Mouse (Mus musculus): ENCODE results near the gene Ino80e. TPM values are rescaled to one million over a fixed set of nuclear protein-coding genes. Genes with fewer than 3 reads are reported as not detected.
A peak's percentile ranks its signal among the peaks of the same experiment; 100 is the strongest.
"Not testable (repeated sequence)": the region's sequence is repeated elsewhere in the genome, so short reads cannot be mapped to it uniquely, and the experiment has no call there.

Gene Ino80e
- 10 to 100 TPM in 1 of 2 experiments, 1 to 10 TPM in 1; 8.7 to 12.9 TPM for total RNA-seq (2021)
- long read RNA-seq, experiment 1, transcript Ino80e-203 (7 exons, 1,973 nt) = major isoform, 11 of 16 reads
- long read RNA-seq, experiment 1, partial matches to known transcripts = 0 of 16 reads
- long read RNA-seq, experiment 1, other reads (novel, unspliced or antisense) = 4 of 16 reads
- long read RNA-seq, experiment 2, transcript Ino80e-203 (7 exons, 1,973 nt) = major isoform, 6 of 11 reads
- long read RNA-seq, experiment 2, partial matches to known transcripts = 1 of 11 reads
- long read RNA-seq, experiment 2, other reads (novel, unspliced or antisense) = 2 of 11 reads

DNA sequence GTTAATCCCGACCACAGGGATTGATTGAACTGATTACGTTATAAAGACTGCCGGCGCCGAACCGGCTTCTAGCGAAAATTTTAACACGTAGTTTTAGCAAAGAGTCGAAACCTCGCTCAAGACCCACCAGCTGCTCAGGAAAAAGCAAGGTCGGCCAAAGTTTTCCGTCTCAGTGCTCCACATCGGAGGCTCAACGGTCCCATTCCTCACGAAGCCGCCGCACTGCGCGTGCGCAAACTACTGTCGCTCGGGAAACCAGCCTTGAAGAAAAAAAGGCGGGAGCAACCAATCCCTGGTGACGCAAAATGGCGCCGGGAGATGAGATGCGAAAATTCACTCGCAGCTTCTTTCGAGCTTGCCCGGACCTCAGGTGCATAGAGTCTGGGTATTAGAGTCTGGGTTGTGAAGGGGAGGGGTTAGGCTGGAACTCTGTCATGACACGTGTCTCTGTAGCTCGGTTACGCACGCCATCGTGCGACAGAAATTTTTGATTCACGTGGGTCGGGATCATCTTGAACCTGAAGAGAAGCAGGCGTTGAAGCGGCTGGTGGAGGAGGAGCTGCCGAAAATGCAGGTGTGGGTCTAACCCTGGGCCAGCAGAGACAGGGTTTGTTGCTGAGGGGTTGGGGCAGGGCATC lies at the start of gene Ino80e:
Gene Ino80e (minus strand): TSS at position 231 of the 638 bp plus-strand sequence.
- 0 out of 2 replicates have a peak, but pooled peaks have one; percentile 3 for TF ChIP-seq CTCF (IDR thresholded peaks at IDR 0.05)
- intact Hi-C loops (cut with DNase I) = loop anchor here (2.0 to 5.0 kb wide), 2 partner anchors 21 to 40 kb away; no protein-coding TSS in a partner anchor

DNA sequence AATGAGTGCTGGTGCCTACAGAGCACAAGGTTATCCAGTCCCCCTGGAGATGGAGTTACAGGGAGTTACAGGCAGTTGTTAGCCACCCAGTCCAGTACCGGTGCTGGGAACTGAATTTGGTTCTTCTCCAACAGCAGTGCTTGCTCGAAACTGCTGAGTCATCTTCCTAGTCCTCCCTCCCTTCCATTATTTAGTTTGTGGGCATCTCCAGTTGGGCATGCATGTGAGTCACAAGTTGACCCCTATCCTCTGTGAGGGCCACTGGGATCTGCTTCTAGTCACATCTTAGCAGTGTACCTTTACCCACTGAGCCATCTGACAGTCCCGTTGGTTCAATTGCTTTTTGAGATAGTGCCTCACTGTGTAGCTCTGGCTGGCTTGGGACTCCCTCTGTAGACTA lies 43.4 kb upstream of the Ino80e start:
- no peak for DNase-seq
- intact Hi-C loops (cut with DNase I) = no loop called here
- Histone ChIP-seq H3K27ac (no peak overlapping the region), H3K4me3 (no peak overlapping the region)
- no peak for TF ChIP-seq CTCF (IDR thresholded peaks at IDR 0.05)

More for the DNA sequence above, at the start of gene Ino80e:
- peak within 1 kb of the TSS; percentile 87 for H3K4me3 ChIP-seq
- H3K27ac ChIP-seq = peak within 1 kb of the TSS; percentile 95
- peak; percentile 95 for DNase-seq

DNA sequence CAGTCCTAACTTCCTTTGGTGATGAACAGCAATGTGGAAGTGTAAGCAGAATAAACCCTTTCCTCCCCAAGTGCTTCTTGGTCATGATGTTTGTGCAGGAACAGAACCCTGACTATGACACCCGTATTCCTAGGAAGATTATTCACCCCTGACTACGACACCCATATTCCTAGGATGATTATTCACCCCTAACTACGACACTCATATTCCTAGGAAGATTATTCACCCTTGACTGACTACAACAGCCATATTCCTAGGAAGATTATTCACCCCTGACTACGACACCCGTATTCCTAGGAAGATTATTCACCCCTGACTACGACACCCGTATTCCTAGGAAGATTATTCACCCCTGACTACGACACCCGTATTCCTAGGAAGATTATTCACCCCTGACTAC lies 37.6 kb upstream of the Ino80e start:
- H3K27ac ChIP-seq, H3K4me3 ChIP-seq, DNase-seq: not testable (repeated sequence)
- intact Hi-C loops (cut with DNase I) = loop anchor here (2.0 to 5.0 kb wide), 4 partner anchors 15 to 142 kb away; partner anchors contain the start of genes Kctd13, Mapk3, Maz and Taok2

DNA sequence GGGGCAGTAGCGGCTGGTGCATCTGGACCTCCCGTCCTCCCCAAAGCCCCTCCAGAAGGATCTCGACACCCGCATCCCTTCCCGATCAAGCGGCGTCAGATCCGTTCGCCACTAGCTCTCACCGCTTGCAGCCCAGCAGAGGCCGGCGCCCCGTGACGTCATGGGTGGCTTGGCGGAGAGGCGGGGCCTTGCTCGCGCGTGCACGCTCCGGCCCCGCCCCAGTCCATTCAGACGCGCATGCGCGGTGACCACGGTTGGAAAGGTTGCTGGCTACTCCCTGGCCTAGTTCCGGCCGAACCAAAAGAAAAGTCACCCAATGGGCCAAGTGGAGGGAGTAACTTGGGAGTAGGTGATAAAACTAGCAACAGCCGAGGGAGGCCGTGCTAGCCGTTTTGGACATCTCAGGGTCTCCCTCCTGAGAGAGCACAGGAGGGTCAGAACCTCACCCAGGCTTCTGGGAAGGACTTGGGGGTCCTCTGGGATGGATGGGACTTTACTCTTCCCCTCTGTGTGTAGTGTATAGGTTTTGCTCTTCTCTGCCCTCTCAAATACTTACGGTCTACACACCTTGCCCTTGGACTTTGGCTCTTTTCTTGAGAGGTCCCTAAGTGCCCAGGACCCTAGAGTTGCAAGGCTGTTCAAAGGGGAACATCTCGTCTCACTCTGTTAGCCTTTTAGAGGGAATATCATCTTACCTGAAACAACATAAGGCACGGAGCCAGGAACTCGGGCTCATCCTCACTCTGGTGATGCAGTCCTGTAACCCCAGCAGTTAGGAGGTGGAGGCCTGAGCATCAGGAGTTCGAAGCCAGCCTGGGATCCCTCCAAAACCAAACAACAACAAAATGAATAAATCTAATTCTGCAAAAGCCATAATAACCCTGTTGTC lies 36.2 kb upstream of the Ino80e start:
- Histone ChIP-seq H3K4me3 (peak overlapping the region; percentile 79), H3K27ac (peak overlapping the region; percentile 96)
- TF ChIP-seq CTCF (IDR thresholded peaks at IDR 0.05) = no peak
- peak; percentile 99 for DNase-seq
- intact Hi-C loops (cut with DNase I) = loop anchor here (2.0 to 5.0 kb wide), 4 partner anchors 14 to 141 kb away; partner anchors contain the start of genes Kctd13, Mapk3, Maz and Taok2

DNA sequence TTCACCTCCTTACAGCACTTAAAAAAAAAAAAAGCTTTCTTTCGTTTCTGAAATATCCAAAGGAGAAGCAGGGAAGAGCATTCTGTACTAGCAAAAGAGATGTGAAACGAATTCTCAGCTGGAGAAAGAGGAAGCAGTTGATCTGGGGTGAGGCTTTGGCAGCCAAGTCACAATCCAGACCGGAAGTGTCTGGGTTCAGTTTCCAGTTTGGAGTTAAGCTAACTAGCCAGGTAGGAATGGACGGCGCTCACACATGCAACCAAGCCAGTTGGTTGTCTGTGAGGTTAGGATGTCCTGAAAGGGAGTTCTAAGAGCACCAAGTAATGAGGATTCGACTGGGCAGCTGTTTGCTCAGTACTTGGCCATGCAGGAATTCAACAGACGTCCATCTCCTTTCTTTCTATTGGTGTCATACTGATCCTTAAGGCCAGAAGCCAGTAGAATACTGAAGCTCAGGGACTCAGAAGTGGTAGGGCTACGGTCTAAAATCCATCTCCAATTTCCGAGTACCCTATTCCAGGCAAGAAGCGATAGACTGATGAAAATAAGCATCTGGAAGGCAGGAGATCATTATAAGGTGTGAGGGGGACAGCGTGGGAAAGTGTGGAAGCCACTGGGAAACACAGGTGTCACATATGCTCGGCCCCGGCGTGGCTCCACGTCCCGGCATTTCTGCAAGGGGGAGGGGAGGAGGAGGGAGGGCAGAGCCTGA lies 35.4 kb upstream of the Ino80e start:
- TF ChIP-seq CTCF (IDR thresholded peaks at IDR 0.05) = no peak
- Histone ChIP-seq H3K27ac (peak overlapping the region; percentile 96), H3K4me3 (peak overlapping the region; percentile 79)
- intact Hi-C loops (cut with DNase I) = loop anchor here (2.0 to 5.0 kb wide), 4 partner anchors 13 to 140 kb away; partner anchors contain the start of genes Kctd13, Mapk3, Maz and Taok2
- DNase-seq = peak; percentile 39

DNA sequence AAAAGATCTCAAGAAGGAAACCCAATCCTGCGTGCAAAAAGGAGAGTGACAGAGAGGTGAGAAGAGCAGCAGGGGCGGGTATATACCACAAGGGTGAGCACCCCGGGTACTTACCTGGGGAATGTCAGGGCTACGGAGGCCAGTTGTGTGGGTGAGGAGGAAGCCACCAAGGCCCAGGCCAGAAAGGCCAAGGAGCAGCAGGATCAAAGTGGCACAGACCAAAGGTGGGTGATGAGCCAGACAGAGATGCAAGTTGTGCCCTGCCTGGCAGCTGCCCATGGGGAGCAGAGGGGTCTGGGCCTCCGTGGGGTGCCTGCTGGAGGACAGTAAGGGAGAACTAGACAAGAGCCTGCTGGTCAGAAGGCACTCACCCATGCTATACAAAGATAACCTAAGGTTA lies 34.7 kb upstream of the Ino80e start:
- no peak for DNase-seq
- TF ChIP-seq CTCF (IDR thresholded peaks at IDR 0.05) = no peak
- intact Hi-C loops (cut with DNase I) = loop anchor here (5.0 kb wide), 2 partner anchors 130 to 140 kb away; partner anchors contain the start of genes Mapk3 and Maz
- peak overlapping the region; percentile 79 for H3K4me3 ChIP-seq
- peak overlapping the region; percentile 96 for H3K27ac ChIP-seq

DNA sequence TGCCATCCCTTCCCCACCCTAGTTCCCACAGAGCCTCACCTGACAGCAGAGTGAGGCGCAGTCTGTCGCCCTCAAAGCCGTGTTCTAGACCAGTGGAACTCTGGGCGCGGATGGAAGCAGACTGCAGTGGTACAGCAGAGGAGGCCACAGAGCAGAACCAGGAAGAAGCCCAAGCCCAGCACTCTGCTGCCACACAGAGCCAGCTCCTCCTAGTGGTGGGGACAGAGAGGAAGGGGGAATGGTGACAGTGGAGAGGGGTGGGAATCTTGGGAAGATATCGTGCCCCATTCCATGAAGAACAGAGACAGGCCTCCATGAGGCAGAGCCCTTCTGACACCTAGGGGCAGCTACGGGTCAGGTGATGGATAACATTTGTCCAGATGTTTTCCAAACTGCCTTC lies 26.7 kb upstream of the Ino80e start:
- H3K27ac ChIP-seq = peak overlapping the region; percentile 56; the same call in 1 of the 2 replicates
- DNase-seq = peak; percentile 34
- peak overlapping the region; percentile 45 for H3K4me3 ChIP-seq
- peak; percentile 54 for TF ChIP-seq CTCF (IDR thresholded peaks at IDR 0.05)
- intact Hi-C loops (cut with DNase I) = no loop called here

DNA sequence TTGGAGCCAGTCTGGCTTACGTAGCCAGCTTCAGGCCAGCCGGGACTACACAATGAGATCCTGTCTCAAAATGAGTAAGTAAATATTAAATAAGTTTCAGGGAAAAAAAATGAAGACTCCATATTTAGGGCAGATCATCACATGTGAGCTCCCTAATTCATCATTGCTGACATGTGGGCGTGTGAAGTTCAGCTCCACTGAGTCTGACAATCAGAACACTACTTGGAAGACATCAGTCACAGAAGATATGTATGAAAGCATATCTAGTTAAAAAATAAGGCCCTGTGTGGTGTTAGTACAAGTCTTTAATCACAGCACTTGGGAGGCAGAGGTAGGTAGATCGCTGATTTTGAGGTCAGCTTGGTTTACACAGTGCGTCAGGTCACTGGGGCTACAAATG lies 25.1 kb upstream of the Ino80e start:
- Histone ChIP-seq H3K27ac (no peak overlapping the region), H3K4me3 (no peak overlapping the region)
- intact Hi-C loops (cut with DNase I) = no loop called here
- no peak for TF ChIP-seq CTCF (IDR thresholded peaks at IDR 0.05)
- no peak for DNase-seq

DNA sequence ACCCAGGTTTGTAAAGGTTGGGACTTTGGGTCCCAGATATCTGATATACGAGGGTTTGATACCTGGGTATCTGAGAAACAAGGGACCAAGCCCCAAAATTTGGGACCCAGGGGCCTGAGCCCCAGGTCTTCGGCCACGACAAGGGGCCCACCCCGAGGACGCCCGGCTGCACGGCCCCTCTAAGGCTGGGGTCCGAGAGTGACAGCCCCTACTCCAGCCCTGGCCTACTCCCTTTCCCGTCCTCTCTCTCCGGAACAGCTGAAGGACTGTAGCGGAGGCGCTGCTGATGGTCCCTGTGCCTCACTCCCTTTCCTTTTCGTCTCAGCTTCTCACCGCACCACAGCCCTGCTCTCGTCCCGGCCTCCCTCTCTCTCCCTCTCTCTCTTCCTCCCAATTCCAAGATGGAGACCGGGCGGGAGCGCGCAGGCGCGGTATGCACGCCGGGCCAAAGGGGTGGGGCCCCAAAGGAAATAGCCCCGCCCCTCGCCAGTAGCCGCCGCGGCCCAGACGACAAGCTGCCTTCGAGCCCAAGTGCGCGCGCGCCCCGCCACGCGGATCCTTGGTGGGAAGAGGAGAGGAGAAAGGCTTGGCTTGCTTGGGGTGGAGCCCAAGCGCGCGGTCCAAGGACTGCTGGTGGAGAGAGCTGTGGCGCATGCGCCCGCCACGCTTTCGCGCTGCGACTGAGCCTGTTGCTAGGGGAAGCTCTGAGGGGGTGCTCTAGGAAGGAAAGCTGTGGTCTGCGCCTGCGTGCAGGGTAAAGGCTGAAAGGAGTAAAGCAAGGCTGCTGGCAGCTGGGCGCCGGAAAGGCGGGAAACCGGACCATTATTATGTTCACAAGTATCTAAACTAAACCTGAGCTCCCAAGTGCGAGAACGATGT lies 22.3 kb upstream of the Ino80e start, which contains the start of gene Taok2:
Gene Taok2 (minus strand): TSS at position 418 of the 879 bp plus-strand sequence.
- H3K27ac ChIP-seq = peak within 1 kb of the TSS; percentile 97
- H3K4me3 ChIP-seq = peak within 1 kb of the TSS; percentile 94
- DNase-seq = peak; percentile 98
- no peak for TF ChIP-seq CTCF (IDR thresholded peaks at IDR 0.05)
- intact Hi-C loops (cut with DNase I) = loop anchor here (2.0 to 5.0 kb wide), 2 partner anchors 14 to 62 kb away; no protein-coding TSS in a partner anchor

DNA sequence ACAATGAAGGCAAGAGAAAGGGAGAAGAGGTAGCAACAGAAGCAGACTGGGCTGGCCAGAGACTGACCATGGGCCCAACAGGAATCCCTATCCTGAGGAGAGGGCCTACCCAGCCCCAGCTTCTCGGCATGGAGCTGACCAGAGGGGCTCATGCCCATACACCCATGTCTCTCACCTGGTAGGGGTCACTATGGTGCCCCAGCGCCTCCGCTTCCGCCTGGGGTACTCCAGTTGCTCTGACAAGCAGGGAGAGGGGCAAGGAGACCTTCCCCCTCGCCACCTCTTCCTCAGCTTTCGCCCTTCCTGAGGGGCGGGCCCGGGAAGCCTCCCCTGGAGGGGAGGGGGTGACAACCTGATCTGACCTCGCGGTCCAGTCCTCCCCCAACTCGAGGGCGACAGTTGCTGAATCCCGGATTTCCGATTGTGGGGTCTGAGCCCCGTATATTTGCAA lies 21.6 kb upstream of the Ino80e start:
- TF ChIP-seq CTCF (IDR thresholded peaks at IDR 0.05) = no peak
- intact Hi-C loops (cut with DNase I) = loop anchor here (2.0 to 5.0 kb wide), 3 partner anchors 15 to 61 kb away; partner anchors contain the start of gene Ino80e
- Histone ChIP-seq H3K4me3 (peak overlapping the region; percentile 94), H3K27ac (peak overlapping the region; percentile 97)
- peak; percentile 30 for DNase-seq

Data from gastrocnemius, adult 2 months (tissue).